Mouse (Mus musculus) G1E-ER4 (cell line): ENCODE results near the gene Kcnb1. TPM values are rescaled to one million over a fixed set of nuclear protein-coding genes. Genes with fewer than 3 reads are reported as not detected.

Experiments
- GATA1 ChIP-seq: IDR thresholded peaks from one replicate; pipeline ENCODE4 v1.8.0; 2012; ENCODE audit warnings: low read length, inconsistent platforms
- polyA plus RNA-seq: library from polyadenylated mRNA; stranded (reverse); fragments of >175 nt; gene quantifications from 2 replicates; pipeline ENCODE4 v1.2.3, GENCODE M21; 2012

The Kcnb1 gene
- polyA plus RNA-seq, 1 experiment = 0.04 TPM

DNA sequence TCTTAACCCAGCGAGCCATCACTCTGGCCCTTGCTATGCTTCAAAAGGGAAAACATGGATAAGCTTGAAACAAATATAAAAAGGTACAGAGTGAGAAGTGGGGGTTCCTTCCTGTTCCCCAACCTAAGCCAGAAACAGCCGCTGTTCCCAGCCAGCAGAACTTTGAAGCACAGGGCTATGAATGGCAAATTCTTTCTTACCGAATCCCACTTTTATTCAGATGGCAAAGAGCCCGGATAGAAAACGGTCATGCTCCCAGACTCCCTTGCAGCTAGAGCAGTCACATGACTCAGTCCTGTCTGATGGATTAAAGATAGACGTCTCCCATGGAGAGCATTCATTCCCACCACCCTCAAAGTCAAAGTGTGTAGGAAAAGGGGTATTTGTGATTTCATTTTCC is 39.1 kb downstream of the Kcnb1 start:
- TF ChIP-seq GATA1 = no peak

DNA sequence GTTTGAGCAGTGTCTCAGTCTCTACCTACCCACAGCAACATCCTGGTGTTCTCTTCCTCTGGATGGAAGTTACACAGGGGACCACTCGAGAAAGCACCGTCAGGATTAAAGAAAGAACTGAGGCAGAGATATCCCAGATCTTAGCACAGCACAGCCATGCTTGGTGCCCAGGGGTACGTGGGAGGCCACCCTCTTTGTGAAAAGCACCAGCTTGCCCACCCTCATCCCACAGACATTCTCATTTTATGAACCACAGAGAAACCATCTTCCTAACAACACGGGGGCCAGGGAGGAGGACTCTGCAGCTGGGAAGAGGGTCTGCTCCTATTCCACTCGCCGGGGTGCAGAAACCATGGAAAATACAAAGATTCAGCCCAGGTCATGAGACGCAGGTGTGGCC is 39.8 kb downstream of the Kcnb1 start:
- TF ChIP-seq GATA1 = no peak

DNA sequence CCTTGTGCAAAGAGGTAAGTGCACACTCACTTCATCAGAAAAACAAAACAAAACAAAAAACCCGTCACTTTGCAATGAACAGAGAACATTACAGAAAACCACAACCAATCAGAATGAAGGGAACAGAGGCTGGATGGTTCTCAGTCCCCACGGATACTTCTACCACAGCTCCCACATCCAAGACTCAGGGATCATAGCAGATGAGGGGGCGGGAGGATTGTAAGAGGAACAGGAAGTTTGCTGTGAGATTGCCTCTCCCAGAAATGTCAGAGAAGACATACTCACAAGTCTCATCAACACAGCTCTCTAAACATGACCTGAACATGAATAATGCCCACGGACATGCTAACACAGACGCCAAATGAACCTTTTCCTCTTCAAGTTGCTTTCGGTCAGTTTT is 40.9 kb downstream of the Kcnb1 start:
- no peak for TF ChIP-seq GATA1

DNA sequence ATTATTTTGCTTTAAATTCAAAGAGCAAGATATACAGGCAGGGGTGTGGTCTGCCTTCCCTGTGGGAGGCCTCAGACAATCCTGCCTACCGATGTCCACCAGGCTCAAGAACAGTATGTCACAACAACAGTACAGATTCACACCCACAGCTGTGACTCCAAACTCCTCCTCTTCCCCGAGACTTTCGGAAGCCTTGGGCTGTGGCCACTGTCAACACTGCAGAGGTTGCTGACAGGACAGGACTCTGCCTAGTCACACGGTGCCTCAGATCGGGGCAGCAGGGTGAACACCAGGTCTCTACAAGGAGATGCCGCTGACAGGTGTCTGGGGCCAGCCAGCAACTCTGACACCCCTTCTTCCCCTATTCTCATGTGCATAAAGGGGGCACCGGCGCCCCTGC is 42.2 kb downstream of the Kcnb1 start:
- no peak for TF ChIP-seq GATA1

DNA sequence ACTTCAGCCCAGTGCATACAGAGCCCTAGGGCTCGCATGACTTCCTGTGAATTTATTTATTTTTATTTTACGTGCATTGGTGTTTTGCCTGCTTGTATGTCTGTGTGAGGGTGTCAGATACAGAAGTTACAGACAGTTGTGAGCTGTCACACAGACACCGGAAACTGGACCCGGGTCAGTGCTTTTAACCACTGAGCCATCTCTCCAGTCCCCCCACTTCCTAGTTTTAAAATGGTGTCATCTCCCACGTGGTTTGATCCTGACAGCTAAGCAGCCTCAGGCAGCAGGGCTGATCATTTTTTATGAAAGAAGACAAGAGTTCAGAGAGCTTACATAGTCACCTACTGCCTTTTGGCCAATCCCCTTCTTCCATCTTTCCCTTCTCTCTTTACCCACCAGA is 44.1 kb downstream of the Kcnb1 start:
- no peak for TF ChIP-seq GATA1

DNA sequence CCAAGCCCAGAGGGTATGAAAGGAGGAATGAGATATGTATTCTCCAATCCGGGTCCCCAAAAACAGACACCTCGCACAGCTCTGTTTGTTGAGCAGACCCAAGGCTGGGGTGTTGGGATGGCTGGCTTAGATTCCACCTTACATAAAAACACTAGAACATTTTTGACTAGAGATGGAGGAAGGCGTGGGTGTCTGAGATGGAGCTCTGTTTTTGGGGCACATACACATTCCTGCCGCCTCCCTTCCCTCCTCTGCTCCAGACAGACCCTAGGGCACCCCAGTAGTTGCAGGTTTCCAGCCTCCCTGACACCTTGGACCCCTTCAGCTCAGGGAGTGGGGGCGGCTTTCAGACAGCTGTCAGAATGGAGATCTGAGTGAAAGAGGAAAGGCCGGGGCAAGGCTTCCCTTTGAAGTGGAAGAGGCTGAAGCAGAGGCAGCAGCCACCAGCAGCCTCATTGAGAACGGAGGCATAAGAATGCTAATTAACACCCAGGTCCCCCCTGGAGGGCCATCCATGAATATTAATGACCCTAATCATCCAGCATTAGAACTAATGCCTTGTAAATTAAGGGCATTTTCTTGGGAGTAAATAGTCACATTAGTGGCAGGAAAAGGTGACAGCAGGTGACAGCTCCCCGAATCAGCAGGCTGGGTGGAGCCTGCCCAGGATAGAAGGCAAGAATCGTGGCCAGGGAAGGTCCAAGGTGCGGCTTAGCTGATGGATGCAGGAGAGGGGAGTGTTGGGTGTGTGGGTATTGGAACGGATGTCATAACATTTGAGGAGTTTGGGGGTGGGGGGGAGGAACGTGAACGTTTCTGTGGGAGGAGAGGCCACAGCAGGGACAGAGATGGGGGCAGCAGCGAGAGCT is 45.3 kb downstream of the Kcnb1 start:
- no peak for TF ChIP-seq GATA1

DNA sequence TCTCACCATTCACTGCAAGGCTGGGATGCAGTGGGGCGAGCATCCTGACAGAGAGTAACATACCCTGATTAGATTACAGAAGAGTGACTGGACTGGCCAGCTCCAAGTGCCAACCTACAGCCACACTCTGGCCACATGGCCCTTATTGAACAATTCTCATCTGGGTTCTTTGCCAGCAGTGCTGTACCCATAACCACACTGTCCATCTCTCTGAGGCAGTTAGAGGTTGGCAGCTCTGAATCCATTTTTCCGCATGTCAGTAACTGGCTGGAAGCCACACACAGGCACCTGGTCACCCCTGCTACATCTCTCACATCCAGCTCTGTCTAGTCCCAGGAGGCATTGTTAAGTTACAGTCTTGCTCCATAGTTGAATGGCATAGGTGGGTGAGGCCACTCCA is 46.0 kb downstream of the Kcnb1 start:
- TF ChIP-seq GATA1 = no peak

DNA sequence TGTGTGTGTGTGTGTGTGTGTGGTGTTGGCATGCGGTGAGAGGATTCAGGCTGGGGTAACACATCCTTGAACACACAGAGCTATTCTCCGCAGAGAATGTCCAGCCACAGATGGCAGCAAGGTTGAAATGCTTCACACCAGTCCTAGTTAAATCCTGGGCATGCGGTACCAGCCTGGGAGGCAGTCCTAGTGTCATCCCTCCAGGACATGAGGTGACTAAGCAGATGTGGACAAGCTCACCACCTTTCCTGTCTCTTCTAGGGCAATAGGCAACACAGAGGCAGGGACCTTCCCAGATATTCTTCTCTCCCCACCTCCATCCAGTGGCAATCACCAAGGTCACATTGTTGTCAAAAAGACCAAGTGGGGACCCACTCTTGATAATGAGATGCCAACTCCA is 47.7 kb downstream of the Kcnb1 start:
- TF ChIP-seq GATA1 = no peak

DNA sequence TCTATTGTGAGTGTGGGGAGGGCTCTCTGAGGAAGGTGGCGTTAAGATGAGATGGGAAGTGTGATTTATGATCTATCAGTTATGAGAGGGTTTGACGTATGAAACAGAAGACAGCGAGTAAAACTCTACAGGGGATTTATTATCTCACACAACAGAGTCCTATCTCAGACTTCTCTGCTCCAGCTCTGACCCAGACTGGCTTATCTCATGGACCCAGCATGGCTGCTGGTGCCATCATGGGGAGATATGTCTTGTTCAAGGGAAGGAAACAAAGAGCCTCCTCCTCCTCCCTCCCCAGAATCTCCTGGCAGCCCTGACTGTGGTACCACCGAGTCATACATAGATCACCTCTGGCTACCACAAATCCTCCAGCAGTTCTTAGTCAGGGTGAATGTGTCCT is 48.1 kb downstream of the Kcnb1 start:
- TF ChIP-seq GATA1 = peak; percentile 56

DNA sequence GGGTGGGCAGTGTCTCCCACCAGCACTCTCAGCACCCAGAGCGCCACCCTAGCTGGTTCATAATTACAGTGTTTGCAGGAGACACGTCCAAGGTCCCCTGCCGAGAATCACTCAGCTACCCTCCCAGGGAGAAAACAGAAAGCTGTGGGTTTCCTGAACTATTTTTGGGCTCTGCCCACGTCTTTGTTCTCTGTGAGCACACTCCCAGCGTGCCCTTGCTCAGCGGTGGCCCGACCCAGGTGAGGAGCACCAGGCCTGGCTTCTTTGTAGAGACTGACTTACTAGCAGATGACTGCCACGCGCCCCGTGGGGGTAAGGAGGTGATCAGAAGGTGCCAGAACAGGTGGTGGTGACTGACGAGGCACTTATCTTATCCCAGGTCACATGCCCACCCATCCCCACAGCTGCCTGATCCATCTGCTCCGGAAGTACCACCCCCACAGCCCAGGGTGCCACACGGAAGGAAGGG is 50.1 kb downstream of the Kcnb1 start:
- no peak for TF ChIP-seq GATA1

DNA sequence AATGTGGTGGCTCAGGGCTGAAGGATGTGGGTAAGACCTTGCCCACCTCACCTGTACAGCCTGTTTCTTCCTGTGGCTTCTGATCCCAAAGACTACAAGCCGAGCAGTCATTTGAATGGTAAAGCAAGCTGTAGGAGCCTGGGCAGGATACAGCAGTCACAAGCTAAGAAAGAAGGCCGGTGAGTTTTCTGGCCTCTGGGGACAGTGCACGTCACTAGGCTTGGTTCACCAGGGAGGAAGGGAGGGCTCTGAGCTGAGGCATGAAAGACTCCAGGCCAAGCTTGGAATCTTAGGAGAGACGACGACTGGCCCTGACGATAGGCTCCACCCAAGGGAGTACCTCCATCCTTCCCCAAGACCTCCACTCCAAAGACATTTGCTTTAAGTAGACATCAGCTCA is 51.3 kb downstream of the Kcnb1 start:
- no peak for TF ChIP-seq GATA1

DNA sequence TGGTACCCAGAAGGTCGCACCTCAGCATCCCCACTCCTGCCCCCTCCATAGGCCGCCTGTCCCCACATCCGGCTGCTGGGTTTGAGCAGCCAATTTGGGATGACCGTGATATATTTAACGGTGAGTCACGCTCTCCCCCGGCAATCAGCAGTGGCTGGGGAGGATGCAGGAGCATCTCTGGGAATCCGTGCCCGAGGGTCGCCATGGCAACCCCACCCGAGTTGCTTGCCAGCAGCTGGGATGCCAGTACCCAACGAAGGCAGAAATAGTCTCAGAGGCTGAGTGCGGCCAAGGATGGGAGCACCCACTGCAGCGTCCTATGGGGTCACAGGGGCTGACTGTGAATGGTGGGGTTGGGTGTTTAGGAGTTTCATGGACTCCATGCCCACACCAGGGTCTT is 53.0 kb downstream of the Kcnb1 start:
- no peak for TF ChIP-seq GATA1

DNA sequence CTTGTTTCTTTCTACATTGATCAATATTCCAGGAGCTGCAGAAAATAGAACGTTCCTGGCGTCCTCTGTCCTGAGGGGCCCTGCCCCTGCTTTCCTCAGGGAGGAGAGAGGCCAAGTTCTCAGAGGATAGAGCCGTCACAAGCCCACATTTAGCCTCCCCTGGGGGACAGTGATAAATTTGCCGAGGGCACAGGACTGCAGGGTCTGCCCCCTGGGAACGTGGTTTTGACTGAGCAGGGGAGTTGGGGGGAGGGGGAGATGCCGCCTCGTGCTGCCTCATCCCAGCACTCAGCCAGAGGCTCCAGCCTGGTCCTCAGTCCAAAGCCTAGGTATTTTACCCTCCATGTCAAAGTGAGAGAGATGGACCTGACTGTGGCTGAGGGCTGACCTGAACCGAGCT is 57.9 kb downstream of the Kcnb1 start:
- TF ChIP-seq GATA1 = no peak

DNA sequence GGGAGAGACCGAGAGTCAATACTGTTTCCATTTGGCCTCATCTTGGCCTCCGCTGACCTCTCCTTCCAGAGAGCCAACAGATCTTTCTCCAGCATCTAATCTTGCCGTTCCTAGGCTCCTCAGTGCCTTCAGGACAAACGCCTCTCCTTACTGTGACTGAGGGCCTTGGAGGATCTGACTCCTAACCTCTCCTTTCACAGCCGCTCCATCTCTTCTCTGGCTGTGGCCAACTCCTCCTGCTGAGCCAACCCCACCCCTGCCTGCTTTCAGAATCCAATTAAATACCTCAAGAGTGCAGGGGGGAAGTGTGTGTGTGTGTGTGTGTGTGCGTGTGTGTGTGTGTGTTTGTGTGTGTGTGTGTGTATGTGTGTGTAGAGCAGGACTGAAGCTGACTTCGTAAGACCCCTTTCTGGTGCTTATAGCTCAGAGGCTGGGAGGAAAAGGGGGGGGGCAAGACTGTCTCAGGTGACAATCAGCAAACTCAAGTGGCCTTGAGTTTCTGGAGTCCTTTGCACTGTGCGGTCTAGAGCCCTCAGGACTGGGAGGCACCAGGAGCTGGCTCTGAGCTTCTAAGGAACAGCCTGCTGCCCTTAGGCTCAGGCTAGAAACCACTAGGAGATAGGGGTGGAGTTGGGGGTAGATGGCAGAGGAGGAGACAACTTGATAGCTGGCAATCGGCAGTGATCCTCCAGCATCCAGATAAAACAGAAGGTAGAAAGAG is 59.7 kb downstream of the Kcnb1 start:
- TF ChIP-seq GATA1 = no peak

DNA sequence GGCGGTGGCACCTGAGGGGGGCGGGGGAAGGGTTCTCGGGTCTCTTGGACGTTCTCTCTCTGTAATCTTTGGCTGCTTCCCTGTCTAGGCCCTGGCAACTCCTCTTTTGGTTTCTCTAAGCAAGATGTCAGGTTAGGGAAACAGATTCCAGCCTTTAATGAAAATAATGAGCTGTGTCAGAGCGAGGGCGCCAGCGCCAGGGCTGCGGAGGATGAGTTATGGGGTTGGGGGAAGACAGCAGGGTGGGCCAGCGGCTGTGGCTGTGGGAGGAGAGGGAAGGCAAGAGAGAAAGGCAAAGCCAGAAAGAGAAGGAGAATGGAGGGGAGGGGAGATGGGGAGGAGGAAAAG is 60.4 kb downstream of the Kcnb1 start:
- TF ChIP-seq GATA1 = no peak

DNA sequence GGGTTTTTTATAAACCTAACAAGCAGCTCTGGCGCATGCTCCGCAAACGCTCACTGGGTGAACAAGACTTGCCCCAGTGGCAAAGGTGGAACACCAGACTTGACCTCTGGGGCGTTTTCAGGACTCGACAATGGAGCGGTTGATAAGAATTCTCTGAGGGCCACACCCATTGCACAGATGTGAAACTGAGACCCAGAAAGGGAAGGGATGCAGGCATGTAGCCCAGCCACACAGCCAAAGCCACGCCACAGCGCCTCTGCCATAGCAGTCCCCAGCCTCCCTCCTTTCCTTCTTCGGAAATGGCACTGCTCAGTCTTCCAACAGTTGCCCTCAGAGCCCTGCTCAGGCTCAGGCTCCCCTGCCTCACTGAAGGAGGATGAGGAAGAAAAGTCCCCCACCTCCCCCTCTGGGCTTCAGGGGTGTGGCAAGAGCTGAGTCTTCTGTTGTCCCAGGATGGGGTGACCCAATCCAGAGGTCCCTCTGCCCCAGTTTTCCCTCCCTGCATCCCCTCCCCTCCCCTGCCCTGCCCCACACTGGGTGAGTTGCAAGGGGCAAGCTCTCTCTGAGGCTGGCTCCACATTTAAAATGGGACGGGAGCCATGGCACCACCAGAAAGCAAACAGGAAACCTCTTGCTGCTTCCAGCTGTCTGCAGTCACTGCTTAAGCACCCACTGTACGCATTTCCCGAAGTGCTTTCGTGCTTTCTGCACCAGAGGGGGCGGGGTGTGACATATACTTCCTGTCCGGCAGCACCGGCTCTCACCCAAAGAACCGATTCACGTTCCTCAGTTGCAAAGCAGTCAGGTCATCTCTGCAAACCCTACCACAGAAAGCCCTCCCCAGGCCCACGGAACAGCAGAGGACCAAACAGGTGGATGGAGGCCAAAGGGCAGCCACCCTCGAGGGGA is 61.0 kb downstream of the Kcnb1 start:
- TF ChIP-seq GATA1 = no peak
